ENCODE assay signal across 8 mouse cellular contexts in the genomic region with DNA sequence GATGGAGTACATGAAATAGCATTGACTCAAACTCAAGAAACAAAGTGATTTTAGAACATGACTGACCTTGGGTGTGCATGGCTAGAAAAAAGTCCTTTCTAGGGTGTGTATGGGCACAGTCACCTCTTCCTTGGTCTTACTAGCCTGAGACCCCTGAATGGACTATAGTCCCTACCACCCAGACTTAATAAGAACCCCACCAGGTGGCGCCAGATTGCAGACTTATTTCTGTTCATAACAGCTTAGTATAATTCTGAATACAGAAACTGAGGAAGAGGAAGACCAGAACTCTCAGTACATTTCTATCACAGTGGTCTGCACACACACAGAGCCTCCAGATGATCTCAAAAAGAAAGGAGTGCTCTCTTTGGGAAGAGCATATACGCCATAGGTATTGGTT.
DNase-seq lines count a peak whose midpoint lies in the region; ATAC-seq and TF ChIP-seq lines count a peak whose summit lies in the region.

No protein-coding gene starts in this region.

- intact Hi-C loops in gastrocnemius, adult 2 months (cut with DNase I): loop anchor here (5.0 to 10.0 kb wide), 2 partner anchors 64 to 212 kb away; no protein-coding TSS in a partner anchor
- intact Hi-C loops in left cerebral cortex, adult 2 months (cut with DNase I): loop anchor here (5.0 kb wide), 1 partner anchor 209 kb away; no protein-coding TSS in a partner anchor

- H3K9me3 ChIP-seq in hindbrain, embryonic 14.5 days (ENCODE audit: control insufficient read depth, low read length): no peaks in the 10 kb centered on the region
- H3K9me3 ChIP-seq in hindbrain, embryonic 12.5 days (replicated peaks): no peaks in the 10 kb centered on the region
- no peaks in the 10 kb centered on the region for H3K9me3 ChIP-seq in G1E (replicated peaks)
- H3K9me3 ChIP-seq in neural tube, embryonic 11.5 days (ENCODE audit: control insufficient read depth, low read length): no peaks in the 10 kb centered on the region

- no peak for TF ChIP-seq CTCF in G1E (IDR thresholded peaks at IDR 0.05; ENCODE audit: low read depth, low read length)
- peak; percentile 68 for TF ChIP-seq CTCF in gastrocnemius, adult 2 months (IDR thresholded peaks at IDR 0.05)
- TF ChIP-seq CTCF in left cerebral cortex, adult 2 months (IDR thresholded peaks at IDR 0.05): peak; percentile 73

- ATAC-seq in hindbrain, embryonic 14.5 days (ENCODE audit: low FRiP score): no peak; the same call in 1 of the 2 replicates
- ATAC-seq in hindbrain, embryonic 12.5 days (ENCODE audit: low FRiP score): no peak
- ATAC-seq in G1E (ENCODE audit: extremely low read depth, insufficient number of reproducible peaks, low FRiP score, poor library complexity, severe bottlenecking): peak; percentile 28; the same call in 1 of the 2 replicates
- no peak for ATAC-seq in neural tube, embryonic 11.5 days (ENCODE audit: insufficient read depth, low FRiP score, low TSS enrichment)
- ATAC-seq in monocyte, adult 5-6 weeks (replicated peaks; ENCODE audit: insufficient number of reproducible peaks, low FRiP score, low TSS enrichment, poor library complexity, severe bottlenecking): no peak

- peaks cover 77% of the 10 kb centered on the region for H3K36me3 ChIP-seq in hindbrain, embryonic 14.5 days (replicated peaks; ENCODE audit: control insufficient read depth, insufficient read depth)
- H3K36me3 ChIP-seq in hindbrain, embryonic 12.5 days: peaks cover 60% of the 10 kb centered on the region
- no peaks in the 10 kb centered on the region for H3K36me3 ChIP-seq in G1E (replicated peaks)
- H3K36me3 ChIP-seq in neural tube, embryonic 11.5 days (ENCODE audit: control insufficient read depth, insufficient read depth, low read length): 0 out of 2 replicates have a peak, but pooled peaks cover 2% of the 10 kb centered on the region

- WGBS in hindbrain, embryonic 14.5 days: 53% methylated on average over 2 of the region's 2 CpGs
- WGBS in hindbrain, embryonic 12.5 days: 46% methylated on average over 2 of the region's 2 CpGs
- 47% methylated on average over 2 of the region's 2 CpGs for whole genome bisulfite sequencing in neural tube, embryonic 11.5 days

- H3K27ac ChIP-seq in hindbrain, embryonic 14.5 days: no peak overlapping the region
- no peak overlapping the region for H3K27ac ChIP-seq in hindbrain, embryonic 12.5 days
- no peak overlapping the region for H3K27ac ChIP-seq in gastrocnemius, adult 2 months
- no peak overlapping the region for H3K27ac ChIP-seq in left cerebral cortex, adult 2 months
- H3K27ac ChIP-seq in neural tube, embryonic 11.5 days (ENCODE audit: low read depth, low read length): no peak overlapping the region

- H3K27me3 ChIP-seq in hindbrain, embryonic 14.5 days (ENCODE audit: control insufficient read depth, insufficient read depth, low read length): no peaks in the 10 kb centered on the region
- no peaks in the 10 kb centered on the region for H3K27me3 ChIP-seq in hindbrain, embryonic 12.5 days
- H3K27me3 ChIP-seq in G1E (ENCODE audit: insufficient read depth, low read length): no peaks in the 10 kb centered on the region
- H3K27me3 ChIP-seq in neural tube, embryonic 11.5 days (ENCODE audit: control insufficient read depth, insufficient read depth, low read length): no peaks in the 10 kb centered on the region

- H3K9ac ChIP-seq in hindbrain, embryonic 14.5 days: no peak overlapping the region
- H3K9ac ChIP-seq in hindbrain, embryonic 12.5 days: no peak overlapping the region
- no peak overlapping the region for H3K9ac ChIP-seq in neural tube, embryonic 11.5 days (ENCODE audit: low read length)

- H3K4me1 ChIP-seq in hindbrain, embryonic 14.5 days (replicated peaks; ENCODE audit: control insufficient read depth, insufficient read depth, low read length): no peaks in the 10 kb centered on the region
- 0 out of 2 replicates have a peak, but pooled peaks cover 3% of the 10 kb centered on the region for H3K4me1 ChIP-seq in hindbrain, embryonic 12.5 days
- H3K4me1 ChIP-seq in G1E (ENCODE audit: insufficient read depth, low read depth, low read length): no peaks in the 10 kb centered on the region
- H3K4me1 ChIP-seq in neural tube, embryonic 11.5 days (ENCODE audit: control insufficient read depth, insufficient read depth, low read length): peaks cover 4% of the 10 kb centered on the region; the same call in 1 of the 2 replicates

- no peak overlapping the region for H3K4me2 ChIP-seq in hindbrain, embryonic 14.5 days (replicated peaks)
- H3K4me2 ChIP-seq in hindbrain, embryonic 12.5 days (replicated peaks): no peak overlapping the region
- no peak overlapping the region for H3K4me2 ChIP-seq in neural tube, embryonic 11.5 days (ENCODE audit: low read depth)

- DNase-seq in hindbrain, embryonic 14.5 days (ENCODE audit: low spot score): peak; percentile 66
- no peak for DNase-seq in G1E (ENCODE audit: low spot score)
- DNase-seq in cerebellum, adult 9-10 months: peak; percentile 39
- DNase-seq in gastrocnemius, adult 2 months: peak; percentile 52
- peak; percentile 35 to 47 for DNase-seq in left cerebral cortex, adult 2 months (ENCODE audit: extremely low spot score in 1 of 2, low spot score in 2 of 2)
- DNase-seq in neural tube, embryonic 11.5 days (ENCODE audit: low spot score): peak; percentile 59

- no peak overlapping the region for H3K4me3 ChIP-seq in hindbrain, embryonic 14.5 days (replicated peaks; ENCODE audit: low read length)
- H3K4me3 ChIP-seq in hindbrain, embryonic 12.5 days: no peak overlapping the region
- no peak overlapping the region for H3K4me3 ChIP-seq in G1E (ENCODE audit: low read depth, low read length)
- H3K4me3 ChIP-seq in gastrocnemius, adult 2 months: no peak overlapping the region
- no peak overlapping the region for H3K4me3 ChIP-seq in left cerebral cortex, adult 2 months
- no peak overlapping the region for H3K4me3 ChIP-seq in neural tube, embryonic 11.5 days (ENCODE audit: low read depth, low read length)
